Mouse (Mus musculus) B cell, adult 2 months (primary cell): ENCODE results near the gene Acad9.
A peak's percentile ranks its signal among the peaks of the same experiment; 100 is the strongest.
"Not testable (repeated sequence)": the region's sequence is repeated elsewhere in the genome, so short reads cannot be mapped to it uniquely, and the experiment has no call there.

Experiments
- DNase-seq, 2 experiments: peaks; one replicate each; pipeline ENCODE4 v3.0.0; 2022

Acad9 gene

GRCm38 (mm10) chr3:36095371-36095770 is 29.6 kb downstream of the Acad9 start:
- no peak for DNase-seq

- no peak for DNase-seq
These were observed 50.3 kb downstream of the Acad9 start for GRCm38 (mm10) chr3:36116076-36116475.

GRCm38 (mm10) chr3:36119684-36120548 is 54.1 kb downstream of the Acad9 start:
- DNase-seq, result no peak

- not testable (repeated sequence) for DNase-seq
These were observed 60.4 kb downstream of the Acad9 start for GRCm38 (mm10) chr3:36126176-36126575.

- DNase-seq, result no peak
These were observed 70.4 kb downstream of the Acad9 start for GRCm38 (mm10) chr3:36136152-36136551.

GRCm38 (mm10) chr3:36137560-36137959 is 71.8 kb downstream of the Acad9 start:
- peak; percentile 53 to 57 for DNase-seq

GRCm38 (mm10) chr3:36138171-36138660 is 72.4 kb downstream of the Acad9 start:
- DNase-seq, result no peak

- no peak for DNase-seq
These were observed 73.2 kb downstream of the Acad9 start for GRCm38 (mm10) chr3:36138996-36139395.
